Mouse (Mus musculus) heart, adult 10 weeks (tissue): Measurements from ENCODE around the gene Zfp94. TPM values are rescaled to one million over a fixed set of nuclear protein-coding genes. Genes with fewer than 3 reads are reported as not detected.

Source experiments
- polyA plus RNA-seq: library from polyadenylated mRNA; stranded (reverse); fragments of 350-450 nt; fragmentation: Illumina TruSeq; extraction: RNeasy Lipid Tissue Mini Kit (QIAGEN cat#74804); gene quantifications from one replicate; pipeline ENCODE4 v1.2.3, GENCODE M21; 2014; ENCODE audit warnings: low read depth, low replicate concordance

The Zfp94 gene
- polyA plus RNA-seq = 3.9 TPM

DNA sequence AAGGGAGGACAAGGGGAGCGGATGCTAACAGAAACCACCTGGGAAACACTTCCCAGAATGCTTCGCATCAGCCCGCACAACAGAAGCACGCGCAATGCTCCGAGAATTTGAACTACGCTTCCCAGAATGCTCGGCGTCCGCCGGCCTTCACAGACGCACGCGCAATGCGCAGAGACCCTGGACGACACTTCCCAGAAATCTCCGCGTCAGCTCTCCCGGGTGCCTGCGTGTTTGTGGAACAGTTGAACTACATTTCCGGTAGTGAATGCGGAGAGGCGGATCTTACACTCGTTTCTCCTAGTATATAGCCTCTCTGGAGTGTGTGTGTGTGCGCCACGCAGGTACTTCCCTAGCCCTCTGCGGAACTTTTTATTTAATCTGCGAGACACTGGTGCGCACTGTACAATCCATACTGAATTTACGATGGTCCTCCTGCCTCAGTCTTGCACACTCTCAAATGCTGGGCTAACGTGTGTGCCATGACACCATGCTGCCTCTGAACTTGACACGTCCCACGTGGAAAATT lies at the start of gene Zfp94:
TSS of gene Zfp94 (minus strand) at position 100 of the 526 bp plus-strand sequence.

DNA sequence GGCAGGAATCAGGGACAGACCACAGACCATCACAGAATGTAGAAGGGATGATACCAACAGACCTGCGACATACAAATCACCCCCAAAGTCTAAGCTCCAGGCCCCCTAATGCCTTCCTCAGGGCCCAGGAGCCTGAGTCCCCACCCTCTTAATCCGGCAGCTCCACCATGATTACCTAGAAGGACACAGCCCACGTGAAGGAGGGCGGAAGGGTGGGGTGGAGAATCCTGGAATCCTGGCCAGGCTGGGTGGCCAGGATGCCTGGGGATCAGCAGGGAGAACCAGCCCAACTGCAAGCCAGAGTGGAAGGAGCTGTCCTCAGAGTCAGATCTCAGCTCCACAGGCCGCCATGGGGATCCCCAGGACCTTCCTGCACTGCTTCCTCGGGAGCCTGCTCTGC lies 32.4 kb upstream of the Zfp94 start, which contains the start of gene Lypd5:
TSS of gene Lypd5 (plus strand) at position 301 of the 400 bp plus-strand sequence.

DNA sequence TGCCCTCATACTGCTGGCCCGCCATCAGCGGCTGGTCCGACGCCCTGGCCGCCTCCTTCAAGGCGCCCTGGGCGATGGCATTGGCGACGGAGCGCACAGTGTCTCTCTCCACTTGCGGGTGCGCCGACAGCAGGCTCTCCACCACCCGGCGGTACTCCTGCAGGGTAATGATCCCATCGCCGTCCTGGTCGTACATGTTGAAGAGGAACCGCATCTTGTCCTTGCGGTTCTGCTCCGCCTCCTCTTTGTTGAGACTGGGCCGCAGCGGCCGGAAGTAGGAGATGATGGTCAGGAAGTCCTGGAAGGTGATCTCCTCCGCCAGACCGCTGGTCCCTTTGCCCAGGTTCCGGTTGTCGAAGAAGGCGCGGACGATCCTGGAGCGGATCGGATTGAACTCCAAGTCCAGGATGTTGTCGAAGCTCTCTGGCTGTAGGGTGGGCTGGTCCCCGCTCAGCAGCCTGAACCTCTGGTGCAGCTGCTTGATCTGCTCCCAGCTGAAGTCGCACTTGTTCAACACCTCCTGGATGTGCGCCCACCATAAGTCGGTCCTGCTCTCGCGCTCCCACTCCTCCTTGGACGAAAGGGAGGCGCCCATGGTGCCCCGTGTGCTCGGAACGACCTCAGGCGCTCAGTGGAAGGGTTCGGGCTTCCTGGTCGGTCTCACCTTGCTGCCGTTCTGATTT lies 17.0 kb upstream of the Zfp94 start, which contains the start of gene Tescl:
TSS of gene Tescl (minus strand) at position 633 of the 683 bp plus-strand sequence.

DNA sequence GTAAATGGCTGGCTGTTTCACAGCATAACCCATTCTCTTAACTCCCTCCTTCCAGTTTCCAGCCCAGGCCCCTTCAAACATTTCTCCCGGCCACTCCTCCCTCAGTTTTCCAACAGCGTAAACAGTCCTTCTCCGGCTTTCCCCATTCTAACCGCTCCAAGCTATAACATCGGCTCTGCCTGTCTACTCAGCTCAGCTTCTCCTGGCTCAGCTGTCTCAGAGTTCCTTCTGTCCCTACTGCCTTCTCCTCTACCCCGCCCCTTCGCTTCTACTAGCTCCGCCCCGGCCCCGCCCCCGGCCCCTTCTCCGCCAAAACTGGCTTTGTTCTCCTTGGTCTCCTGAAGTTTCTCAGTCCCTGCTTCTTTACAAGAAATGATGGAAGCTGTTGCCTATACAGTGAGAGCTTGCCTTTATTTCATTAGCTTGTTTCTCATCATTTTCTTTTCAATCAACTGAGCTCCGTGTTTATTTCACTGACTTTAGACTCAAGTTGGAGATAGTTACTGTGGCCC lies 15.6 kb downstream of the Zfp94 start, which contains the start of gene Zfp61:
TSS of gene Zfp61 (minus strand) at position 462 of the 512 bp plus-strand sequence.

DNA sequence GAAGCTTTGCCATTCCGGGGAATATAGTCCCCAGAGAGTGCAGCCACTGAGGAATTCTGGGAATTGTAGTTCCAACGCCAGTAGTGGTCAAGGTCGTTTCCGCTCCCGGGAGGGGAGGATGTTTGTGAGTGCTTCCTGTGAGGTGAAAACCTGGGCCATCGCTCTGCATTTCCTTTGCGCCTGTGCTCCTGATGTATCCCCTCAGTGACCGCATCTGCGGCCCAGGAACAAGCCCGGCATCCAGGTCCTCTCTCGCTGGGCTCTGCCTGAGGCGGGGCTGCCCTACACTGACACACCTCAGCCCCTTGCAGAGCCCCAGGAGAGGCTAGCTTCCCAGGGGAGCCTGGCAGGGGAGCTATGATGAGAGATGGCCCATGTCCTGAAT lies 46.2 kb downstream of the Zfp94 start, which contains the start of gene Zfp93:
TSS of gene Zfp93 (plus strand) at position 133 of the 385 bp plus-strand sequence.

DNA sequence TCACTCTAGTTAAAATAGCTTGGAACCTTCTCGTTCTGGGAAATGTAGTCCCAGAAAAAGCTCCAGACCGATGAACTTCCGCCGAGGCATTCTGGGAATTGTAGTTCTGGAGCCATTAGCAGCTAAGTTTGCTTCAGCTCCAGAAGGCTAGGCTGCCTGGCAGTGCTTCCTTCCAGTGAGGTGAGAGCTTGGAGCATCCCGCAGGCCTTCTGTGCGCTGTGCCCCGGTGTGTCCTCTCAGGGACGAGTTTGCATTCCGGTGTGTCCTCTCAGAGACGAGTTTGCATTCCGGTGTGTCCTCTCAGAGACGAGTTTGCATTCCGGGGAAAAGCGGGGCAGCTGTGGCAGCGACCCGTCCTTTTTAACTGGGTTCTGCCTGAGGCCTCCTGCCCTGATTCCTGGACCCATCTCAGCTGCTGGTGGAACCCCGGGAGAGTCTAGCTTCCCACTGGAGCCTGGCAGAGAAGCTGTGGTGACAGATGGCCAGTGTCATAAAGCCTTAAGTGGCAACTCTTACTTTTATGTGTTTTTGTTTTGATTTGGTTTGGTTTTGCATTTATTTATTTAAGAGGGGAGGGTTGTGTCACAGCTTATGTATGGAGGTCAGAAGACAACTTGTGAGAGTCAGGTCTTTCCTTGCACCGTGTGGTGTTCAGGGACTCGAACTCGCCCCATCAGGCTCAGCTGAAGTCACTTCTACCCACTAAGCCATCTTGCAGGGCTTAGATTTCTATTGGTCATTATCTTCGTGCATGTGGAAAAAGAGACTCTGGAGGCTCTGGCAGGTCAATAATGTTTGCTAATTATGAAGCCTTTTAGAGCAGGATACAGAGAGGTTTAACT lies 61.6 kb downstream of the Zfp94 start, which contains the start of gene Zfp108:
TSS of gene Zfp108 (plus strand) at position 162 of the 842 bp plus-strand sequence.

Other genes starting within 250 kb of the Zfp94 start
- gene Zfp180, start 234.7 kb downstream of the Zfp94 start, polyA plus RNA-seq = 15.8 TPM
- gene Zfp112, start 204.4 kb downstream of the Zfp94 start, polyA plus RNA-seq = 4.6 TPM
- 4.2 TPM for gene Zfp235, start 182.5 kb downstream of the Zfp94 start, polyA plus RNA-seq
- 0.13 TPM for gene Zfp114, start 141.6 kb downstream of the Zfp94 start, polyA plus RNA-seq
- 4.3 TPM for gene Zfp111, start 105.2 kb downstream of the Zfp94 start, polyA plus RNA-seq
- gene Zfp109, start 79.1 kb downstream of the Zfp94 start, polyA plus RNA-seq = 2.0 TPM
- gene Zfp108, start 61.9 kb downstream of the Zfp94 start, polyA plus RNA-seq = 2.1 TPM
- gene Zfp93, start 46.2 kb downstream of the Zfp94 start, polyA plus RNA-seq = 4.3 TPM
- gene Zfp61, start 15.4 kb downstream of the Zfp94 start, polyA plus RNA-seq = 3.4 TPM
- gene Tescl, start 17.3 kb upstream of the Zfp94 start, polyA plus RNA-seq = not detected
- not detected for gene Lypd5, start 32.5 kb upstream of the Zfp94 start, polyA plus RNA-seq
- gene Kcnn4, start 53.6 kb upstream of the Zfp94 start, polyA plus RNA-seq = 0.47 TPM
- 12.3 TPM for gene Smg9, start 83.0 kb upstream of the Zfp94 start, polyA plus RNA-seq
- gene Irgc1, start 135.6 kb upstream of the Zfp94 start, polyA plus RNA-seq = not detected
- 4.3 TPM for gene Plaur, start 145.8 kb upstream of the Zfp94 start, polyA plus RNA-seq
- gene Cadm4, start 165.4 kb upstream of the Zfp94 start, polyA plus RNA-seq = 12.1 TPM
- 12.5 TPM for gene Zfp428, start 190.3 kb upstream of the Zfp94 start, polyA plus RNA-seq
- gene AC161166.1, start 195.8 kb upstream of the Zfp94 start, polyA plus RNA-seq = not detected
- gene Irgq, start 214.0 kb upstream of the Zfp94 start, polyA plus RNA-seq = 12.9 TPM
- not detected for gene Pinlyp, start 229.5 kb upstream of the Zfp94 start, polyA plus RNA-seq
- 29.0 TPM for gene Xrcc1, start 229.6 kb upstream of the Zfp94 start, polyA plus RNA-seq